Comparison of ENCODE assay signal across 12 mouse cellular contexts in the genomic region with DNA sequence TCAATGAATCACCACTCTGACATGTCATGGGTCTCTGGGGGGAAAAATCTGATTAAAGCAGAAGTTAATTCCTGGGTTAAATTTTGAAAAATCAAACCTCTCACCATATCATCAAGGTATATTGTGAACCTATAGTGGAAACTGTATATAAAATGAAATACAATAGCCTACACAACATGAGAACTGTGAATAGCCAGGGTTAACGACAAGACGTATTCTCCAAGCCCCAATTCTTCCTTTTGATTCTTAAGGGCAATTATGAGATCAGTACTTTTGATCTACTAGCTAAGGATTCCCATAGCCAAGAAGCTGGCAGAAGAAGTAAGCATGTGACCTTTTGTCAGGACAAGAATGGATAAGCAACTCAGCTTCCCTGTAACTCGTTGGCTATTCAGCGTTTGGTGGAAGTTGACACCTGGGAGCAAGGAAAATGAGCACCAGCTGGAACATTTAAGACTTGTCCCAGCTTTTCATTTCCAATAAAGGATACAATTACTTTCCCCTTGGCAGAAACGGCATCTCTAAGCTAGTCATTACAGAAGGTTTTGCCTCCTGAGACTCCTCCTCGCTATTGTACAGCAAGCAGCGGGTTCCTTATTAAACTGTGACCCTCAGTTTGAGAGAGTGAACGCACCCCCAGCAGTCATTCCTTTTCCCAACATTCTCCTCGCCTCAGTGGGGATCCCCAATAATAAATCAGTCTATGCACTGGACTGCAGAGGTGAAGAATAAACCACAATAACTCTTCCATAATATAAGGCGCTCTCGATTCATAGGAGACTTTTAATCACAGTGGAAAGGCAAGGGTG.
A peak's percentile ranks its signal among the peaks of the same experiment; 100 is the strongest.
DNase-seq lines count a peak whose midpoint lies in the region; ATAC-seq and TF ChIP-seq lines count a peak whose summit lies in the region.
"Had no signal": no experiment of that assay in that cellular context is flagged by ENCODE, and none has a peak within 500 bp of the region (broad histone marks: within the 10 kb centered on the region; RNA-seq: fewer than 3 reads in every experiment).

No protein-coding gene starts in this region.

- no peak for TF ChIP-seq CTCF in brain, embryonic 14.5 days (IDR thresholded peaks at IDR 0.05; ENCODE audit: borderline replicate concordance, extremely low read depth, insufficient read depth, insufficient read length)

- H3K9ac ChIP-seq in hindbrain, embryonic 13.5 days = no peak overlapping the region
- no peak overlapping the region for H3K9ac ChIP-seq in midbrain, embryonic 14.5 days (replicated peaks; ENCODE audit: low read length)
- H3K9ac ChIP-seq in intestine, embryonic 15.5 days = no peak overlapping the region
- H3K9ac ChIP-seq: limb, embryonic 15.5 days had no signal

- H3K9me3 ChIP-seq in hindbrain, embryonic 13.5 days = no peaks in the 10 kb centered on the region
- H3K9me3 ChIP-seq in midbrain, embryonic 14.5 days (ENCODE audit: control insufficient read depth, low read length) = no peaks in the 10 kb centered on the region
- H3K9me3 ChIP-seq in intestine, embryonic 15.5 days = no peaks in the 10 kb centered on the region
- H3K9me3 ChIP-seq: limb, embryonic 15.5 days had no signal

- peak; percentile 89 for ATAC-seq in hindbrain, embryonic 13.5 days (ENCODE audit: low FRiP score)
- peak; percentile 66 for ATAC-seq in midbrain, embryonic 14.5 days (ENCODE audit: low FRiP score, low TSS enrichment)
- ATAC-seq in intestine, embryonic 15.5 days = no peak

- peak; percentile 89 for DNase-seq in brain, embryonic 14.5 days (ENCODE audit: low read depth)
- peak; percentile 13 for DNase-seq in embryo, embryonic 11.5 days (ENCODE audit: low read depth, low spot score)
- peak; percentile 66 for DNase-seq in midbrain, embryonic 14.5 days
- no peak for DNase-seq in heart, postnatal 4 days
- DNase-seq in cerebellum, postnatal 10 days = no peak
- DNase-seq: cerebellum, adult 8-10 months; gastrocnemius, postnatal 36 days; kidney, adult 2 months had no signal

- H3K36me3 ChIP-seq in hindbrain, embryonic 13.5 days = no peaks in the 10 kb centered on the region
- H3K36me3 ChIP-seq in midbrain, embryonic 14.5 days (ENCODE audit: control insufficient read depth, insufficient read depth, low read length) = no peaks in the 10 kb centered on the region
- no peaks in the 10 kb centered on the region for H3K36me3 ChIP-seq in intestine, embryonic 15.5 days
- H3K36me3 ChIP-seq: limb, embryonic 15.5 days had no signal

- no peaks in the 10 kb centered on the region for H3K27me3 ChIP-seq in hindbrain, embryonic 13.5 days
- no peaks in the 10 kb centered on the region for H3K27me3 ChIP-seq in midbrain, embryonic 14.5 days (ENCODE audit: control insufficient read depth, insufficient read depth, low read length)
- no peaks in the 10 kb centered on the region for H3K27me3 ChIP-seq in intestine, embryonic 15.5 days (replicated peaks)
- H3K27me3 ChIP-seq: limb, embryonic 15.5 days had no signal

- H3K4me1 ChIP-seq in hindbrain, embryonic 13.5 days (replicated peaks) = peaks cover 6% of the 10 kb centered on the region; the same call in 1 of the 2 replicates
- 0 out of 2 replicates have a peak, but pooled peaks cover 4% of the 10 kb centered on the region for H3K4me1 ChIP-seq in midbrain, embryonic 14.5 days (ENCODE audit: control insufficient read depth, insufficient read depth, low read length)
- no peaks in the 10 kb centered on the region for H3K4me1 ChIP-seq in intestine, embryonic 15.5 days (replicated peaks)
- H3K4me1 ChIP-seq: limb, embryonic 15.5 days had no signal

- no peak for TF ChIP-seq POLR2A in brain, embryonic 14.5 days (IDR thresholded peaks at IDR 0.05; ENCODE audit: borderline replicate concordance, extremely low read depth, insufficient read depth, insufficient read length, poor library complexity, severe bottlenecking)

- WGBS in hindbrain, embryonic 13.5 days = 30% methylated on average over 11 of the region's 11 CpGs
- 38% methylated on average over 11 of the region's 11 CpGs for WGBS in midbrain, embryonic 14.5 days
- WGBS in intestine, embryonic 15.5 days = 76% methylated on average over 11 of the region's 11 CpGs

- H3K4me3 ChIP-seq in hindbrain, embryonic 13.5 days = no peak overlapping the region
- H3K4me3 ChIP-seq in midbrain, embryonic 14.5 days (replicated peaks; ENCODE audit: low read depth, low read length) = no peak overlapping the region
- H3K4me3 ChIP-seq in intestine, embryonic 15.5 days (replicated peaks) = no peak overlapping the region
- H3K4me3 ChIP-seq: layer of hippocampus, adult 2 months; limb, embryonic 15.5 days had no signal

- H3K4me2 ChIP-seq in hindbrain, embryonic 13.5 days = no peak overlapping the region
- H3K4me2 ChIP-seq in midbrain, embryonic 14.5 days (ENCODE audit: low read length) = no peak overlapping the region
- no peak overlapping the region for H3K4me2 ChIP-seq in intestine, embryonic 15.5 days (replicated peaks)
- H3K4me2 ChIP-seq: limb, embryonic 15.5 days had no signal

- 0 out of 2 replicates have a peak overlapping the region, but pooled peaks have one; percentile 1 for H3K27ac ChIP-seq in hindbrain, embryonic 13.5 days
- no peak overlapping the region for H3K27ac ChIP-seq in midbrain, embryonic 14.5 days (replicated peaks; ENCODE audit: low read depth, low read length)
- H3K27ac ChIP-seq in intestine, embryonic 15.5 days = no peak overlapping the region
- H3K27ac ChIP-seq: layer of hippocampus, adult 2 months; limb, embryonic 15.5 days had no signal

Comparison
In these comparisons a context has a peak if more than half of its experiments do, and no peak if none do; other contexts are left out.
1. DNase-seq: peak in brain, embryonic 14.5 days (single experiment), embryo, embryonic 11.5 days (single experiment) and midbrain, embryonic 14.5 days (single experiment); none in heart, postnatal 4 days (single experiment) and cerebellum, postnatal 10 days (0 of 2).